Mouse (Mus musculus): ENCODE results near the gene Stat3. TPM values are rescaled to one million over a fixed set of nuclear protein-coding genes. Genes with fewer than 3 reads are reported as not detected.

Gene Stat3
- total RNA-seq, 4 experiments from 2014 or later, result 84.0 to 116 (median 95.7) TPM

DNA sequence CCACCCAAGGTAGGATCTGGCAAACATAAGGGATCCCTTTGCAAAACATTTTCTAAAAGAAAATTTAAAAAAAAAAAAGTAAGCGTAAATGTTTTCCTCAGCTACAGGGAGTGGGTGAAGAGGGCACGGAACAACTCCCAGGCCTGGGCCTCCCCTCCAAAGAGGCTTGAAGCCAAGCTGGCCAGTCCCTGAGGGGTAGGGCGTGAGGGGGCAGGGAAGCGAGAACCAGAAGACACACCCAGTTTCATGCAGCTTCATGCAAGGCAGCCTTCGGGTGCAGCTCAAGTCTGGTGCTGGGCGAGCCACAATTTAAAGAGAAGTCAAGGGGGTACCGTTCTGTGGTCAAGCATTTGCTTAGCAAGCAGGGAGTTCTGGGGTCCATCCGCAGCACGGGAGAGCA, 24.3 kb upstream of the Stat3 start:
- no peak for DNase-seq

DNA sequence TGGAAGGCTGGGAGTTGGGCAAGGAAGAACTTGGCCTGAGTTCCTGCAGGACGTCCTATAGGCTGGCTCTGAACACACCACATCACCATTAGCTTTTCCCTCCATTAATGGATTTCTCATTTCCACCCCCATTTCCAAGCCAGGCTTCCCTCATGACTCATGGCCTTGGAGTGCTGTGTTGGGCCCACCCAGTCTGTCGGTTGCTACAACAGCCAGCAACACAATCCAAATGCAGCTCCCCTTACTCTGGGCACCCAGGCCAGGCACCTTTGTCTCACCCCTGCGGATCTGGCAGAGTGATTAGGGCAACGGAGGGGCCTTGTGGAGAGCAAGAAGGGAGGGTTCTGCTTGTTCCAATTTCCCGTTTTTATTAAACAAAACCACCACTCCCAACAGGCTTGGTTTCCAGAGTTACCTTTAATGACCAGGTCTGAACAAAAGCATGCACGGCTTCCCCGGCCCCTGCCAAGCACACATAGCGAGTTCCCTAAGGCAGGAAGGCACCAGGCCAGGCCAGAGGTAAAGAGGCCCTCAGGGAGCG, 23.1 kb upstream of the Stat3 start:
- DNase-seq, result peak; percentile 71

DNA sequence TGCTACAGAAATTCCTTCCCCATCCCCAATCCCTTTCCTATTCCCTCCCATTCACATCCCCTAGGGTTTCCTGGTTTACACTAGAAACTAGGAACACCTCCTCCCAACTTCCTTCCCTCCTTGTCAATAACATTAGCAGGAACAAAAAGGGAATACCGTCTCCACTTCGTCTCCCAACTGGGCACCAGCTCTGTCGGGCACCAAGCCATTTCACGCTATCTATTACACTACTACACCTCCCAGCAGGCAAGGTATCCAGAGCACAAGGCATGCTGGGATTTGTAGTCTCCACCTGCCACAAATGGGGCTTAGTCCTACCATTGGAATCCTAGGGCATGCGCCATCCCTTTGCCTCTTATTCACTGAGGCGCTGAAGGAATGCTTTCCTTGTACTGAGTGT, 21.2 kb upstream of the Stat3 start:
- DNase-seq, result peak; percentile 69

DNA sequence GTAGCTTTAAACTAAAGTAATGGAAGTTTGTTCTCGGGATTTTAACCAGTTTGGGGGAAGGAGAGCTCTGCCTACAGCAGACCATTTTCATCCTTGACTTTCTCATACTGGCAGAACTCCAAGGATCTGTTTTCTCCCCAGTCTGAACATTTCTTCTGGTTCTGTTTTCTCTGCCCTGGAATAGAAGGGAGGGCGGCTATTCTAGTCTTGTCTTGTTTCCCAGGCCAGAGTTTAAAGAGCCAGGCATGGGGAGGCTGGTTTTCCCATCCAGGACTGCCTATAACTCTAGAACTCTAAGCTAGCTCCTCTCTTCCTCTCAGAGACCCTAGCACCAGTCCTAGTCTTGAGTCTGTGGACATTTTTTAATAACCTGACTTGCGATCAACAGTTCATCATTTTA, 20.5 kb upstream of the Stat3 start:
- no peak for DNase-seq

DNA sequence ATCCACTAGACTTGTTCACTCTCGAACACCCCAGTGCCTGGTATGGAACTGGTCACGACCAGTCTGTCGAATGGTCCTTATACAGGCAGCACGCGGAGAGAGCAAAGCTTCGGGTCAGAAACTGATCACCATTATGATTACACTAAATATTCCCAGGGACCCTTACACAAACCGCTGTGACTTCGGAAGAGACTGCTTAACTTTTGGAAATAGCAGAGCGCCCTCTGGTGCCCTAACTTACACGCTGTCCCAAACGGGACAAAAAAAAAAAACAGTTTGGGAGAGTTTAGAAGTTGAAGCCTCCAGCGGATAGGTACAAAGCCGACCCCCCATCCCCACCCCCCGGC, 20.1 kb upstream of the Stat3 start:
- DNase-seq, result peak; percentile 60

DNA sequence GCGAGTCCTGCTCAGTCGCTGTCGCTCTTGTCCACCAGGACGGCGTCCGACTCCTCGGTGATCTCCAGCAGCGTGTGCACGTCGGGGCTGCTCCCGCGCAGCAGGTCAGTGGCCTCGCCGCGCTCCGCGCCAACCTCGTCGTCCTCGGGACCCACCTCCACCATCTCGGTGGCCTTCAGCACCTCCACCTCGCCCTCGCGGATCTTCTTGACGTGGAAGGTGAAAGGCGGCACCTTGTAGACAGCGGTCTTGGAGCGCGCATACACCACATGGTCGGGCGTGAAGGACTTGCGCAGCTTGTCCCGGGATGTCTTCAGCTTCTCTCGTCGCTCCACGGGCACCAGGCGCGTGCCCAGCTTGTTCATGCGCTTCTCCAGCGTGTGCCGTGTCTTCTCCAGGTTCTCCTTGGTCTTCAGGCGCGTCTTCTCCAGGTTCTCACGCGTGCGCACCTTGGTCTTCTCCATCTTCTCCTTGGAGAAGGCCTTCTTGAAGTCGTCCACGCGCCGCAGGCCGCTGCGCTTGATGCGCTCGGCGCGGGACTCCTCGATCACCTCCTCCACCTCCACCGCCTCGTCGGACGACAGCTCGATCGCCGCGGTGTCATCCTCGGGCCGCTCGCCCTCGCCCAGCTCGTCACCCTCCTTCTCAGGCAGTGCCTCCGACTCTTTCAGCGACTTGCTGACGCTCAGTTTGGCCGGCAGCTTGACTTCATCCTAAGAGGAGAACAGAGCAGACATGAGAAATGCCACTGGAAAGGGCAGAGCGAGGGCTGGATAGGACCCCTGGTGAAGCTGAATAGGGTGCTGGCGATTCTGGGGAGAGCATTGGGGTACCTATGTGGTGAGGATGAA, 19.5 kb upstream of the Stat3 start:
- no peak for DNase-seq

DNA sequence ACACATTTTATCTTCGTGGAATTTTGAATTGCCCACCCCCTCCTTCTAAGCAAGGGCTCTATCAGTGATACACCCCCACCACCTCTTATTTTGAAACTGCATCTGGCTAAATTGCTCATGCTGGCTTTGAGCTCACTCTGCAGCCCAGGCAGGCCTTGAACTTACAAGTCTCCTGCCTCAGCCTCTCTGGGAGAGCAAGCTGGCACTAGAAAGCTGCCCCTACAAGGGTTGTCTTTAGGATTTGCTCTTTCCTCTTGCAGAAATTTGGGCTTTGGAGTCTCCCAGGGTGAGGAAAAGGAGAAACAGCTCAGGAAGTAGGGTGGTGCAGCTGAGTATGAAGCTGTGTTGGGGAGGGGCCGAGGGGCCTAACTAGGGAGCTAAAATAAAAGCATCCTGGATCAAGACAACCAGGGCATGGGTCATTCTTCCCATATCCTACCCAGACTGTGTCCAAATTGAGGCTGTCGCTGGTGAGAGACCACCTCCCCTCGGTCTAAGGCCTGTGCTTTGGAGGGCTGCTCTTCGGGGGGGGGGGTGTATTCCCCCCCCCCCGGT, 18.7 kb upstream of the Stat3 start:
- DNase-seq, result no peak

DNA sequence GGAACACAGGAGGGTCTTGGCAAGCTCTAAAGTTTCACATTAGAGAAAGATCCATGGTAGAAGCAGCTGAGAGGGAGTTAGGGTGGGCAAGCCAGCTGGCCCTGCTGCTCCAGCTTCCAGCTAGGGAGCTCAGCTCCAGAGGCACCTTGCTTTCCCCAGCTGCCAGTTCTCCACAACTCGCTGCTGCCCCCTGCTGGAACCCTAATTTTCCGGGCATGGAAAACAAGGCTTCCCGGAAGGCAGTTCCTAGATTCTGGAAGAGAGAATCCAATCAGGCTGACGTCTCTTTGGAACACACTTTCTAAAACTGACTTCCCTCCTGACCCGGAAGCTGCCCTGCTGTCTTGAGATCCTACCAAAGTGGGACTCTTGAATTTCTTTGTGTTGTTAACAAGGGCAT, 17.9 kb upstream of the Stat3 start:
- DNase-seq, result peak; percentile 76

DNA sequence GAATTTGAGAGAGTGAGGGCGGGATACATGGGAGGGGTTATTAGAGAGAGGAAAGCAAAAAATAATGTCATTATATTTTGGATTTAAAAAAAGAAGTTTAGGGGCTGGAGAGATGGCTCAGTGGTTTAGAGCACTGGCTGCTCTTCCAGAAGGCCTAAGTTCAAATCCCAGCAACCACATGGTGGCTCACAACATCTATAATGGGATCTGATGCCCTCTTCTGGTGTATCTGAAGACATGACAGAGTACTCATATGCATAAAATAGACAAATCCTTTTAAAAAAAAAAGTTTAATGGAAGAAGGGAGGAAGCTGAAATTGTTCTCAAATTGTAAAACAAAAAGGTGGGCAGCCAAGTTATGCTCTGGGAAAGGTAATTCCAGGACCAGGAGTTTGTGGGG, 10.2 kb upstream of the Stat3 start:
- DNase-seq, result no peak

DNA sequence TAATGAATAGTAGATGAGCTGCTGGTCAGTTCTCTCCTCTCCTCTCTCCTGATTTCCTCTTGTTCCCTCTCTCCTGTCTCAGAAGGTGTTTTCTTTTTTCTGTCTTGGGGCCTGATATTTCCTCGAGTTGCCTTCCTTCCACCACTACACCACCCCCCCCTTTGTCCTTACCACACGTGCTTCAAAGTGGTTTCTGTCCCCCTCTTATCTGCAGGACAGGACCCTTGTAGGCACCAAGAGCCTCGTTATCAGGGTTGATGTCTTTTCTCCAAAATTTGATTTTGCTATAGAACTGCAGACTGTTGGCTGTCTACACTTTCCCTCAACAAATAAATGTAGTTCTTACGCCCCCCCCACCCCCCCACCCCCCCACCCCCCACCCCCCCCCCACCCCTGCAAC, 9.0 kb upstream of the Stat3 start:
- DNase-seq, result no peak

DNA sequence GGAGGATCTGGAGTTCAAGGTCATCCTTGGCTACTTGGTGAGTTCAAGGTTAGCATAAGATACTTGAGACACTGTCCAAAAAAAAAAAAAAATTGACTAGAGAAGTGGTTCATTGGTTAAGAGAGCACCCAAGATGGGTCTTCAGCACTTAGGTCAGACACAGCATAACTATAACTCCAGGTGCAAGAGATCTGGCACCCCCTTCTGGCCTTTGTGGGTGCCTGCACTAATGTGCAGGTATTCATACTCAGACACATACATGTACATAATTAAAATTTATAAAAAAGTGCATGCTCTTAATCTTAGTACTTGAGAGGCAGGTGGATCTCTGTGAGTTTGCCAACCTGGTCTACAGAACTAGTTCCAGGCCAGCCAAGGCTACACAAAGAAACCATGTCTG, 8.2 kb upstream of the Stat3 start:
- DNase-seq, result no peak

DNA sequence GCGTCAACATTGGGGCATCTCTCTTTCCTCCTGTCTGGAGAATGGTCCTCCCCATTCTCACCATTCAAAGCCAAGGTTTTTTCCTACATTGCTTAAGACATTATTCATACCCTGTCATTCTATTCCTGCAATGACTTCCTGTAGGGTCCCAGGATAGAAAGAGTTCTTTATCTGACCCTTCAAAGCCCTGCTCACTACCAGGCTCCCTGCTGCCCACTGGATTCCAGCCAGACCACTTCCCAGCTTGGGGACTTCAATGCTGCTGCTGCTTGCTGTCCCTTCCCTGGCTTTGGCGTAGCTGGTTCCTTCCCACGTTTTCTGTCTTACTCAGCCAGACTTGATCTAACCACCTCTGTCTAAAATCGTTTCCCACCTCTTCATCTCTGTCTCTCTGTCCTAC, 7.5 kb upstream of the Stat3 start:
- no peak for DNase-seq

DNA sequence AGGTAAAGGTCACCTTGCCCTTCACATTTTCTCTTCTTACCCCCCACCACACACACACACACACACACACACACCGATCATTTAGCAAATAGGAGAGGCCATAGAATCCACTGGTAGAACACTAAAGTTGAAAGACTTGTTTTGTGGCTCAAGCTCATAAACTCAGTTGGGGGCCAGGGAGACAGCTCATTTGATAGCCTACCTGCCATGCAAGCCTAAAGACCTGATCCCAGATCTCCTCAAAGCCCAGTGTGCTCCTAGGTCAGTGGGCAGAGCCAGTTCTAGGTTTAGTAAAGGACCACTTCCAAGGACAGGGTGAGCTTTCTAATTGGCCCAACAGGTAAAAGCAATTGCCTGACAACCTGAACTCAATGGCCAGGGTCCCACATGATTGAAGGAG, 3.0 kb upstream of the Stat3 start:
- DNase-seq, result no peak

DNA sequence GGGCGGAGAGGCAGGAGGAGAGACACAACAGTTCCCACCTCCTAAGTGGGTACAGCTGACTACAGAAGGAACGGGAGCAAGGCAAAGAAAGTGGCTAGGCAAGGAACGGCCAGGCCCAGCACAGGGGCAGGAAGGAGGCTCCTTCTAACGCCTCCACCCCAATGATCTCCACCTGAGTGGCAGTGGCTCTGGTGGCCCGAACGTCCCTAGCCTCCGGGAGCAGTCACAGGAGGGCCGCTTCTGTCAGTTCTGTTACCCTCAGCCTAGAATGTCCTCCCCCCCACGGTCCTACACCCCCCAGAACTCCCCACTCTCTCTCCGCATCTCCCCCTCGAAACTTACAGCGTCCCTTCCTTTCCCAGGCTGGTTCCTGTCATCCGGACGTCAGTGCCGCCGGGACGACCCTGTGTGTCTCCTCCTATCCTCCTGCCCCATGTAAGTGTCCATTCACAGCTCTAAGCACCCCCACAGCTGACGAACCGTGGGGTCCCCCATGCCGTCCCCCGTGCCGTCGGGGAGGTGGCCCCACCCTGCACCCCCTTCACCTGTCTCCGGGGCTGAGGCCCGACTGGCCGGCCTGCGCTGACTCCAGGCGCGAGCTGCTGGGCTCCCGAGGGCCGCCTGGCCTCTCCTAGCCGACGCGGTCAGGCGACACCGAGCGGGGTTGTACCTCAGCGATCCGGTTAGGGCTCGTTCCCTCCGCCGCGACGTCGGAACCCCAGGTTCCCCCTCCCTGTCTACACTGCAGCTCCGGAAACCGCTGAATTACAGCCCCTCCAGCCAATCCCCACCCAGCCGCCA, 429 bp downstream of the Stat3 start:
- DNase-seq, result no peak

DNA sequence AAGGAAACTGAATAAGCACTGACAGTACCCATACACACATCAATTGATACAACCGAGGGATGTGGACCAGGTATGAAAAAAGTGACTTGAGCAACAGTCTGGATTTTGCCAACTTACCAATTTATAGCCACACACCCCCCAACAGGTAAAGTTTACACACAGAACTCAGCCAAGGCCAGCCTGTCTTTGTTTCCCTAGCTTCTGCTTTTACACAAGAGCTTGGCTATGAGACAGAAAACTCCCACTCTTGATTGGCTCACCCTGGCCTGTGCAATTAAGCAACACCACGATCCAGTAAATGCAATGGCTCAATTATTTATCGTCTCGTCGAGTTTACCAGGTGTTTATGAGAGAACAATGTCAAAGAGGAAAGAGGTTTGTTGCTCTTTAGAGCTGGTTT, 1.2 kb downstream of the Stat3 start:
- peak; percentile 40 for DNase-seq

DNA sequence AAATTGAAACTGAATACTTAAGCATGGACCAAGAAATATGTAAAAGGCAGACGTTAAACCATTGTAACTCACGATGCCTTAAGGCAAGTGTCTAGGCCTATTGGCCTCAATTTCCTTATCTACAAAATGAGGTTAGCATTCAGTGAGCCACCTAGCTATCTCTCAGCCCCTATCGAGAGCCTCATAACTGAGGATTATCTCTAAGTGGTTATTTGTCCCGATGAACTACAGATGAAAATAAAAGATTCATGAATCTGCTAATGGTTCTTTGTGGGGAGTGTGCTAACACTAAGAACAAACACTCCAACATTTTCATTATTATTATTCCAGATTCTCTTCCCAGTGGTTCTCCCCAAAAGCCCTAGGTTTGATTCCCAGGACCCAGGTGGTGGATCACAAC, 2.0 kb downstream of the Stat3 start:
- DNase-seq, result no peak

DNA sequence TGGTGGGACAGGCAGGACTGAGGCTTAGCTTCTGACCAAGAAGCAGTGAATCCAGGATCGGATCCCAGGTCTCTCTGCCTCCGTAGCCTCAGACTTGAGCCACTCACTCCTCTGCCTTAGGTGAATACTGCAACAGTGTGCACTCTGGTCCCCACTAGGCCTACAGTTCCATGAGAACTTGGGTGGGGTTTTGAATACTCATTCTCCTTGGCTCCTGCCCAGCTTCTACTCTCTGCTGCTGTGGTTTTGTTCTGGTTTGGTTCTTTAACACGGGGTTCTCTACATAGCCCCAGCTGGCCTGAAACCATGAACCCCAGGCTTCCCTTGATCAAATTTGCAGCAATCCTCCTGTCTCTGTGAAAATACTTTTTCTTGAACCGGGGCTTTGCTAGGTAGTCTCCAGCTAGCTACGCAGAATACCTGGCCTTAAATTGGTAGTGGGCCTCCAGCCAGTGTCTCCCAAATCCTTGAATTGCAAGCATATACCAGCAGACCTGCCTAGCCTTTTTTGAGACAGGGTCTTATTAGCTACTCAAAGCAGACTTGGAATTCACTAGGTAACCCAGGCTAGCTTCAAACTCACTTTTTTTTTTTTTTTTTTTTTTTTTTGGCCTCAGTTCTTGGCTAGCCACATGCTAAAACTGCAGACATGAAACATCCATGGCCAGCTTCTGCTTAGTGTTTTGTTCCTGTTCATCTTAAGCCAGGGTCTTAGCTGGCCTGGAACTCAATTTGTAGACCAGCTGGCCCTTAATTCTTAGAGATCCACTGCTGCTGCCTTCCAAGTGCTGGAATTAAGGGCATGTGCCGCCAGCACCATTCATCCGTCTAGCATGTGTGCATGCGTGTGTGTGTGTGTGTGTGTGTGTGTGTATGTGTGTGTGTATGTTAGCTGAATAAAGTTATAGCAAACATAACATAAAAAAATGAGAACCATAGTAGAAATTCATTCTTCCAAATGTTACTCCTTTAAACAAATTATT, 3.7 kb downstream of the Stat3 start:
- DNase-seq, result no peak

DNA sequence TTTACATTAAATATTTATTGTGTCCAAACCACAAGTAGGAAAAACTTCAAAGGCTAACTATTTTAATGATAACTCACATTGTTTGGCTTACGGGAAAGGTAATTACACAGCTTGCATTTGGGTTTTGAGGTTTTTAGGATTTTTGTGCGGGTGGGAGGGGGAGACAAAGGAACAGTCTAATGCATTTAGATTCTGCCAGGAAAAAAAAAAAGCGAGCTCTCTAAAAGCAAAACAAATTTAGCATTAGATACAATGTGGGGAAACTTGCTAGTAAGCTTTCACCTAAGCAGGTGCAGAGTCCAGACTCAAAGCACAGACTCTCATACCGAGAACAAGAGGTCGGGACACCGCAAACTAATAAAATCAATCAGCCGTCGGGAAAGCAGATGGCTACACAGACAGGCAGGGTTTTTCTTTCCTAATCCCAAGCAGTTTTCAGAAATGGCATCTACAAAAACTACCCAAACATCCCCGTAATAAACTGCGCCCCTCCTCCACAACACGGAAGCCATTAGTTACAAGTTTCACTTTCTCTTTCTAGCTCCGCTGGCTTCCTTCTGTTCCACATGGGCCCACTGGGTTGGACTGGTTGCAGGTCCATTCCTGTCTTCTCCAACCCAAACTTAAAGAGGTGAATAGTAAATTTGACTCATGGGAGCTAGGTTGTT, 8.0 kb downstream of the Stat3 start:
- DNase-seq, result peak; percentile 33

DNA sequence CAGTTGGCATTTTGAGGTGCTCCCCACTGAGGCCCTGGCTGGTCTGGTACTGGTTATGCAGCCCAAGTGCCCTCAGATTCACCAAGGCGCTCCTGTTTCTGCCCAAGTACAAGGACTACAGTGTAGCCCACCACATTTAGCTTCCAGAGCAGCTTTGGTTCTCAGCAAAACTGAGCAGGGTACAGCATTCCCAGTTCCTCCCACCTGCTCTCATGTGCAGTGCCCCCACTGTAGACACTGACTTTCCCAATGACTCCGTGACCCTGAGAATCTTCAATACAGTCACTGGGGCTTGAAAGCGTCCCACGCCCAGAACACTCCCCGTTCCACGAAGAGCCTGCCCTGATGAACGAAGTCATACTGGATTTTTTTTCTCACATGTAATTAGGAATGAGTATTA, 8.7 kb downstream of the Stat3 start:
- no peak for DNase-seq

DNA sequence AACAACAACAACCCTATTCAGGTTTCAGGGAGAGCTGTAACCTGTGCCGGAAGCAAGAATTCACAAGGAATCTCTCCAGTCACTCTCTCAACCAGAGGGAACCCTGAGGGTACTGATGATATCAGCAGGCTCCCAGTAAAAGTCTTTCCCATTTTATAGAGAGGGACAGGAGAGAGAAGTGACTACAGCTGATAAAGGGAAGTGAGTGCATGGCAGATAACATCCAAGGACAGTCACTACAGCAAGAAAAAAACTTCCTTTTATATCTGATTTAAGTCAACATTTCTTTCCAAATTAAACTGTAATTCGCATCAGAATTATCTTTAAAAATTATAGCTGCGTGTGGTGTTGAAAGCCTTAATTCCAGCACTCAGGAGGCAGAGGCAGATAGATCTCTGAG, 12.0 kb downstream of the Stat3 start:
- DNase-seq, result no peak

DNA sequence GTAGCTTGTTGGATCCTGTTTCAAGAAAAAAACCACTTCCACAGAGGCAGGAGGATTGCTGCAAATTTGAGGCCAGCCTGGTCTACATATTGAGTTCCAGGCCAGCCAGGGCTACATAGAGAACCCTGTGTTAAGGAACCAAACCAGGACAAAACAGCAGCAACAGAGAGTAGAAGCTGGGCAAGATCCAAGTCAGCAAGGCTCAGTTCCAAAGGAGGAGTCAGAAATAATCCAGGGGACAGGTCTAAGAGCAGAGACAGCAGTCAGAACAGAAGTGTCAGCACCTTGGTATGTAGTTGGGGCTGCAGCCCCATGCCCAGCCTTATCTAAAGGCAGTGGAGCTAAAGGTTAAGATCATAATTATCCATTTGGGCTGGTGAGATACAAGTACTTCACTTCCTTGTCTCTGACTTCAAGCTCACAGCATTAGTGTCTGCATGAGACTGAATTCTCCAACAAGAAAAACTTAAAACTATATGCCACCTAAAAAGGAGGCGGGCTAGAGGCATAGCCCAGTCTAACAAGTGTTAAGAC, 14.9 kb downstream of the Stat3 start:
- DNase-seq, result no peak

All from adrenal gland, adult 8-10 months (tissue).